Mouse (Mus musculus): ENCODE measurements around the gene Prdm5.

DNA sequence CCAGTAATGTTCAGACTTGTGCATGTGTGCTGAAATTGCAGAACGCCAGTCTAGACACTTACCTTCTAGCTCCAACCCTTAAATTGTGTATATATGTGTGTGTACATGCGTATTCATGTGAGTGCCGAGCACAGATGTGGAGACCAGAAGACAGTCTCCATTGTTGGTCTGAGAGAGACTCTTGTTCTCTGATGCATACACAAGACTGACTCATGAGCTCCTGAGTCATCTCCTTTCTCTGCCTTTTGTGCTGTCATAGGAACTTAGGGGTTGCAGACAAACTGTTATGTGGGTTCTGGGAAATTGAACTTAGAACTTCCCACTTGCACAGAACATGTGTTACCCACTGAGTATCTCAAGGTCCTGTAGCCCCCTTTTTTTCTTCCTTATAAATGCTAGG is 85.4 kb downstream of the Prdm5 start:
- no peak for TF ChIP-seq CTCF (IDR thresholded peaks at IDR 0.05; ENCODE audit: extremely low read depth, insufficient read depth, insufficient read length, insufficient replicate concordance)
- no peak for TF ChIP-seq POLR2A (IDR thresholded peaks at IDR 0.05; ENCODE audit: low read depth, low read length)
